Mouse (Mus musculus) kidney, adult 2 months (tissue): ENCODE data around the gene Ddx18.

Experiments used
- CTCF ChIP-seq: fragments of 200-500 bp; conservative IDR thresholded peaks from 2 replicates; pipeline ENCODE4 v1.5.1; 2011; ENCODE audit warnings: low read depth, mild to moderate bottlenecking, control low read depth, low read length, moderate library complexity, mixed read lengths; ENCODE audit not compliant: insufficient read depth, insufficient read length
- POLR2A ChIP-seq: fragments of 200-500 bp; IDR thresholded peaks from one replicate; pipeline ENCODE4 v1.6.1; 2011; ENCODE audit warnings: low read depth, low read length, control low read depth

- TF ChIP-seq POLR2A (no peak), CTCF (no peak)
Observed at GRCm38 (mm10) chr1:121548667-121549066, 19.1 kb downstream of the Ddx18 start.
